Mouse (Mus musculus): ENCODE measurements around the gene Elovl5.

Gene Elovl5

GRCm38 (mm10) chr9:78030835-78031456 is 113.8 kb downstream of the Elovl5 start:
- DNase-seq (ENCODE audit: extremely low spot score, low read depth, low spot score): no peak

GRCm38 (mm10) chr9:78032930-78033329 is 115.8 kb downstream of the Elovl5 start:
- DNase-seq (ENCODE audit: extremely low spot score, low read depth, low spot score): no peak
